Mouse (Mus musculus): ENCODE data around the gene Ngly1. TPM values are rescaled to one million over a fixed set of nuclear protein-coding genes. Genes with fewer than 3 reads are reported as not detected.

Gene Ngly1
- polyA plus RNA-seq, 1 experiment from 2014 or later: 25.0 TPM

DNA sequence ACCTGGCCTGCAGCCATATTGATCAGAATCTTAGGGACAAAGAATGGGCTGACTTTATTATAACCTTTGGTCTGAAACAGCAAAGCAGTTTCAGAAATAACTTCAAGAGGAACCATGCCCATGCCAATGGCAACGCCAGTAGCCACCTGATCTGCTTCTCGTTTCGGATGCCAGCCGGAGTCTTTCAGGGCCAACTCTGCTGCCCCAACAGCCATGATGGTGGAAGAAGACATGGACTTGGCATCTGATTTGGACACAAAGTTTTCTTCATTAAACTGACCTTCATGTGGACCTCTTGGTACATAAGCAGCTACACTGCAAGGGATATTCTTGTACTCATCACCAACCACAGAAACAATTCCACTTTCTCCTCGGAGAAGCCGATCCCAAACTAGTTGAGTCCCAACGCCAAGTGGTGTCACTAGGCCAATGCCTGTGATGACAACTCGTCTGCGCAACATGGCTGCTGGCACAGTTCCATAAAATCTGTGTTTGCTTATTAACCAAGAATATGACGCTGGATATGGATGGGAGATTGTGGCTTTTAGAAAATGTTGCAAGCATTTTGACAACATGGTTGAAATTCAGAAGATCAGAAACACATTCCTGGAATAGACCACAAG, 6.8 kb upstream of the Ngly1 start:
- ATAC-seq (ENCODE audit: insufficient number of reproducible peaks, low FRiP score): no peak
- Histone ChIP-seq H3K9ac (no peak overlapping the region), H3K27me3 (replicated peaks) (no peaks in the 10 kb centered on the region), H3K4me3 (peak overlapping the region; percentile 61), H3K4me1 (replicated peaks) (no peaks in the 10 kb centered on the region; the same call in 1 of the 2 replicates), H3K9me3 (replicated peaks) (peaks cover 6% of the 10 kb centered on the region; the same call in 1 of the 2 replicates), H3K27ac (ENCODE audit: poor library complexity, severe bottlenecking) (no peak overlapping the region), H3K4me2 (peak overlapping the region; percentile 64), H3K36me3 (peaks cover 10% of the 10 kb centered on the region)
- 93% methylated on average over 10 of the region's 10 CpGs for WGBS

DNA sequence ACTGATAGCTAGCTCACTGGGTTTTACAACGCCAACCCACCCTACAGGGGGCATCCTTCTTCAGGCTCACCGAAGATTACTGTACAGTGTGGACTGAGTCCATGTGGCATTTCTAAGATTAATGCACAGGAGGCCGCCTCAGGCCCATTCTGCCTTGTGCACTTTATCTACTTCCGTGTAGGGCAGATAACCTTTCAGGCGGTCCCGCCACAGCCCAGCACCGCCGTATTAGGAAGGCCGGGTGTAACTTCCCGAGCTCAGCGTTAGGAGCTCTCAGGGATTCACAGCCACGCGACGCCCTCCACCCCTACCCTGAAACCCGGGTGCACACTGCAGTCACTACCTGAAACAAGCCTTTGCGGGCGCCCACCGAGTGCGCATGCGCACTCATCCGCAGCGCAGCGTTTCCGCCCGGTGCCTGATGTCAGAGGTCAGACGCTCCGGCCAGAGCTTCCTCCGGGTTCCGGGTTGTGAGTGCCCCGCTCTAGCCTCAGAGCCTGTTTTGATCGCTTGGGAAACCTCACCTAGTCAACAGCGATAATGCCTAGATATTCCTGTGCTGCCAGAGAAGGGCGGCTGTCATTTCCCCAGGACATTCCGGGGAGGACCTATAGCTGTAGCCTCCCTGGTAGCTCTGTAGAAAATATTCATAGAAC, 6.0 kb upstream of the Ngly1 start:
- Histone ChIP-seq H3K4me1 (replicated peaks) (no peaks in the 10 kb centered on the region; the same call in 1 of the 2 replicates), H3K27me3 (replicated peaks) (no peaks in the 10 kb centered on the region), H3K9me3 (replicated peaks) (no peaks in the 10 kb centered on the region), H3K4me2 (peak overlapping the region; percentile 64), H3K36me3 (peaks cover 10% of the 10 kb centered on the region), H3K4me3 (peak overlapping the region; percentile 61), H3K9ac (peak overlapping the region; percentile 78), H3K27ac (ENCODE audit: poor library complexity, severe bottlenecking) (peak overlapping the region; percentile 90)
- WGBS: 1% methylated on average over 34 of the region's 34 CpGs
- ATAC-seq (ENCODE audit: insufficient number of reproducible peaks, low FRiP score): peak; percentile 93

DNA sequence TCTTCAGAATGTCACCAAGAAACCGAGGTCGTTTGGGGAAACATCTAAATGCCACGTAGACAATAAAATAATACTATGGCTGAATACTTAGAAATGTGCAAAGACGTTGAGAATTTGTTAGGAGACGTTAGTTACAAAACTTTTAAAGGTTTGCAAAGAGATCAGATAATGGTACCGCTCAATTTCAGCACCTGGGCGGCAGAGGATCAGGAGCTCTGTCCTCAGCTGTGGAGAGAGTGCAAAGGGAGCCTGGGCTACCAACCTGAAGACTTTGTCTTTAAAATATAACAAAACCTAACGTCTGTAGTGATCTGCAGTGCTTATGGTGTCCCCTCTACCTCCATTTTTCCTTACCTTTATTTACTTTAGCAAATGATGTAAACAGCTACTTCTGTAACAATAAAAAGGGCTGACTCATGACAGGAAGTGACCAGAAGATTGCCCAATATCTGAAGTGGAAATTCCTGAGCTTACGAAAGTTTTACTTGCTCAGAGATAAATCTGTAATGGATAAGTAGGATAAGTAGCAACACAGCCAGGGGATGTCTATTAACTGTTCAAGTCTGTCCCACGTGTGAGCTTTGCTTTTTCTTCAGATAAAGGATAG, 5.4 kb upstream of the Ngly1 start:
- no peaks in the 10 kb centered on the region; the same call in 1 of the 2 replicates for H3K4me1 ChIP-seq (replicated peaks)
- no peaks in the 10 kb centered on the region for H3K9me3 ChIP-seq (replicated peaks)
- peak overlapping the region; percentile 61 for H3K4me3 ChIP-seq
- 4% methylated on average over 10 of the region's 10 CpGs for WGBS
- peak overlapping the region; percentile 78 for H3K9ac ChIP-seq
- peak; percentile 25; the same call in 1 of the 2 replicates for ATAC-seq (ENCODE audit: insufficient number of reproducible peaks, low FRiP score)
- peak overlapping the region; percentile 90 for H3K27ac ChIP-seq (ENCODE audit: poor library complexity, severe bottlenecking)
- H3K36me3 ChIP-seq: peaks cover 10% of the 10 kb centered on the region
- no peaks in the 10 kb centered on the region for H3K27me3 ChIP-seq (replicated peaks)
- peak overlapping the region; percentile 64 for H3K4me2 ChIP-seq

DNA sequence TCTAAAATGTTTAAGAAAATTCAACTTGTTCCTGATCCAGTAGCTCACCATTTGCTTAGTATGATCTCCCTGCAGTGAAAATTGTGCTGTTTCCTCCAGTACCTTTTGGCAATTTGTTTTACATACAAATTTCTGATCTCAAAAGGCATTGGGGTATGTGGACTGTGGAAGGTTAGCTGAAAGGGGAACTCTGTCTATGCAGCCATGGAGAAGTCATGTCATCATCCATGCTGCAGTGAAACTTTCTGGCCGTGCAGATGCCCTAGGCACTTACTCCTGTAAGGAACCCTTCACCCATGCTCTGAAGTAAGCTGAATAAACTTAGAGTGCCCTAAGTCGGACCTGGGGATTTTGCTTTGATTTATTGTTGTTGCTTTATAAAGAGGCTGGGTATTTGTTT, 4.7 kb upstream of the Ngly1 start:
- H3K4me2 ChIP-seq: peak overlapping the region; percentile 12; the same call in 1 of the 2 replicates

DNA sequence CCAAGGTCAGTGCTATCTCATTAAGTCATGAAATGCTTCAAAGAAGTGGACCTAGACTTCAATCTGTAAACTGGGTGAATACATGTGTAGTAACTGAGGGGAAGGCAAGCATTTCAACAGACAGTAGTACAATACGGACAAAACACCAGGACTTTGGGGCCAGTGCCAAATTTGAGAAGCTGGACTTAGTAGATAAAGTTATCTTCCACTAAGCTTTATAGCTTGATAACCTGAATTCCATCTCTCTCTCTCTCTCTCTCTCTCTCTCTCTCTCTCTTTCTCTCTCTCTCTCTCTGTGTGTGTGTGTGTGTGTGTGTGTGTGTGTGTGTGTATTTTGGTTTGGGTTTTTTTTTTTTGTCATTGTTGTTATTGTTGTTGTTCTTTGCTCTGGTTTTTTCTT, 4.0 kb upstream of the Ngly1 start:
- ATAC-seq (ENCODE audit: insufficient number of reproducible peaks, low FRiP score): no peak
- no peak overlapping the region for H3K4me3 ChIP-seq
- peaks cover 6% of the 10 kb centered on the region for H3K36me3 ChIP-seq
- no peaks in the 10 kb centered on the region for H3K9me3 ChIP-seq (replicated peaks)
- H3K4me2 ChIP-seq: no peak overlapping the region
- 32% methylated on average over 1 of the region's 1 CpGs for WGBS
- H3K27me3 ChIP-seq (replicated peaks): no peaks in the 10 kb centered on the region
- peaks cover 4% of the 10 kb centered on the region; the same call in 1 of the 2 replicates for H3K4me1 ChIP-seq (replicated peaks)
- H3K27ac ChIP-seq (ENCODE audit: poor library complexity, severe bottlenecking): no peak overlapping the region
- H3K9ac ChIP-seq: no peak overlapping the region

More for the DNA sequence above, 4.7 kb upstream of the Ngly1 start:
- Histone ChIP-seq H3K9me3 (replicated peaks) (no peaks in the 10 kb centered on the region), H3K27me3 (replicated peaks) (no peaks in the 10 kb centered on the region), H3K27ac (ENCODE audit: poor library complexity, severe bottlenecking) (0 out of 2 replicates have a peak overlapping the region, but pooled peaks have one; percentile 31), H3K36me3 (peaks cover 10% of the 10 kb centered on the region), H3K4me3 (no peak overlapping the region), H3K4me1 (replicated peaks) (no peaks in the 10 kb centered on the region; the same call in 1 of the 2 replicates), H3K9ac (no peak overlapping the region)
- ATAC-seq (ENCODE audit: insufficient number of reproducible peaks, low FRiP score): no peak
- 62% methylated on average over 2 of the region's 2 CpGs for WGBS

DNA sequence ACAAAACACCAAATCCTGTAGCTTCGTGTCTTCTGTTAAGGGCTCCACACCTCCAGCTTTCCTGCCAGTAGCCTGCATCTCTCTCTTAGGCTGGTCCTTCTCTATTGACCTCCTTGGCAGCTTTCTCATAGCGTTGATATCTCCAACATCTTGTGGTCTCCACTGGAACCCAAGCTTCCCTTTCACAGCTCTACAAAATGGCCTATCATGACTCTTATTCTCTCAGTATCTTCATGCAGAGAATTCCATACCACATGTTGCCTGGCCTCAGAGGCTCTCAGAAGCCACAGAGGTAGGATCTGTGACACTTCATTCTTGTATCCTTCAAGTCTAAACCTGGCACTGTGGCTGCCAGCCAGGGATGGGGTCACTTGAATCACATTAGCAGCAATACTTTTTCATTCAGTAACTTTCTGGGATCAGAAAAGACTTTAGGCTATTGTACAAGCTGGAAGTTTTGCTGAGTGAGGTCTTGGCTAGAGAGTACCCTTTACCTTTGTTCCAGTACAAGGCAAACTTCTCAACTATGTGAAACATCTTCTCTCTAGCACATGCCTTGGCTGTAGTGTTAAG, 2.7 kb upstream of the Ngly1 start:
- whole genome bisulfite sequencing: 77% methylated on average over 2 of the region's 2 CpGs
- Histone ChIP-seq H3K9me3 (replicated peaks) (no peaks in the 10 kb centered on the region), H3K9ac (no peak overlapping the region), H3K4me3 (no peak overlapping the region), H3K36me3 (no peaks in the 10 kb centered on the region), H3K4me1 (replicated peaks) (peaks cover 5% of the 10 kb centered on the region; the same call in 1 of the 2 replicates), H3K4me2 (no peak overlapping the region), H3K27me3 (replicated peaks) (no peaks in the 10 kb centered on the region), H3K27ac (ENCODE audit: poor library complexity, severe bottlenecking) (no peak overlapping the region)
- no peak for ATAC-seq (ENCODE audit: insufficient number of reproducible peaks, low FRiP score)

DNA sequence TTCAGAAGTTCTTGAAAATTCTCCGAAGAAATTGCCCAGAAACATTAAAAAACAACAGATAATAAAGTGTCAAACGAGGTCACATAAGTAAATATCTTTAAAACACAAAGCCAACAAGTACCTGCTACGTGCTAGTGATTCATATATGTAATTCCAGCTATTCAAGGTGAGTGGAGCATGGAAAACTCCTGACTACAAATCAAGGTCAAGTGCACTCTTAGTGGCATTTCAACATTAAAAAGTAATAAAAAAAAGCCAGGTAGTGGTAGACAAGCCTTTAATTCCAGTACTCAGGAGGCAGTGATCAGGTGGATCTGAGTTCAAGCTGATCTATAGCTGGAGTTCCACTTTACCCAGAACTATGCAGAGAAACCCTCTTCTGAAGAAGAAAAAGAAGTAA, 945 bp upstream of the Ngly1 start:
- Histone ChIP-seq H3K9me3 (replicated peaks) (no peaks in the 10 kb centered on the region), H3K9ac (no peak overlapping the region), H3K27ac (ENCODE audit: poor library complexity, severe bottlenecking) (no peak overlapping the region), H3K4me1 (replicated peaks) (peaks cover 5% of the 10 kb centered on the region; the same call in 1 of the 2 replicates), H3K4me2 (no peak overlapping the region), H3K4me3 (no peak overlapping the region), H3K36me3 (no peaks in the 10 kb centered on the region), H3K27me3 (replicated peaks) (no peaks in the 10 kb centered on the region)
- 72% methylated on average over 3 of the region's 3 CpGs for WGBS
- ATAC-seq (ENCODE audit: insufficient number of reproducible peaks, low FRiP score): no peak

DNA sequence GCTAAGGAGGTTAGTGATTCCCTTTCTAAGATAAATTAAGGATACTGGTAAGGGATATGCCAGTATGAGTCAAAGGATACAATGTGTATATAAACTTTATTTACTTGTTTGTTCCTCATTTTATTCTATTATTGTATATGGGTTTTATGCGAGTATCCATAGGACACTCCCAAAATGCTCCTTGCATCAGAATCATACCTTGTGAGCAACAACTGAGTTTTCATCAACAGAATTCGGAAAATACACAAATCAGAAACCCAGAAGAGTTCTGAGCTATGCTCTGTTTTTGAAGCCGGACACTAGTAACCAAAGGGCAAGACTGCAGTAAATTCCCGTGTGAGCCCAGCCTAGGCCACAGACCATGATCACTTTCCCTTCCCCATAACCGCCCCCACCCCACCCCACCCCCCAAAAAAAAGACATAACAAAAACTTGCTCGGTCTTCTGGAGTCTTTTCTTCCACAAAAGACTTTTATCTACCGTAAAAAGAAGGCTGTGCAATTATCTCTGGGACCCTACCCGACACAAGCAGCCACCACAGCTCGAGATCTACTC, 400 bp upstream of the Ngly1 start:
- 18% methylated on average over 9 of the region's 9 CpGs for WGBS
- H3K4me1 ChIP-seq (replicated peaks): peaks cover 5% of the 10 kb centered on the region; the same call in 1 of the 2 replicates
- H3K9ac ChIP-seq: peak overlapping the region; percentile 85
- peak overlapping the region; percentile 89 for H3K4me2 ChIP-seq
- no peak for ATAC-seq (ENCODE audit: insufficient number of reproducible peaks, low FRiP score)
- no peaks in the 10 kb centered on the region for H3K9me3 ChIP-seq (replicated peaks)
- no peaks in the 10 kb centered on the region for H3K27me3 ChIP-seq (replicated peaks)
- no peak overlapping the region; the same call in 1 of the 2 replicates for H3K27ac ChIP-seq (ENCODE audit: poor library complexity, severe bottlenecking)
- H3K4me3 ChIP-seq: peak overlapping the region; percentile 72
- no peaks in the 10 kb centered on the region for H3K36me3 ChIP-seq

DNA sequence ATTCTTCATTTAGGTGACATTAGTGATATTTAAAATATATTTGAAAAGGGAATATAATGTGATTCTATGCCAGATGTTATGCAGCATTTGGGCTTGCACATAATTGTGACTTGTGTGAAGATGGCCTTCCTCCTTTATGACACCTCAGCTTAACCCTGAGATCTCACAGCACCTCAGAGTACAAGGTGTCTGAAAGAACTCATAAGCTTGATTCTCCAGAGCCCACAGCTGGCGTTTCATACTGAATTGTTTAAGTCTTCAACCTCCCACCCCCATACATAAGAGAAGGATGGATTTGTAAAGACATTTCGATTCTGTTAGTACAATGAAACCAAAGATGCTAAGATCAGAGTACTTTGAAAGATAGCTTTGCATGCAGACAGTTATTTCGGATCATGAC, 1.0 kb downstream of the Ngly1 start:
- no peak overlapping the region for H3K27ac ChIP-seq (ENCODE audit: poor library complexity, severe bottlenecking)

DNA sequence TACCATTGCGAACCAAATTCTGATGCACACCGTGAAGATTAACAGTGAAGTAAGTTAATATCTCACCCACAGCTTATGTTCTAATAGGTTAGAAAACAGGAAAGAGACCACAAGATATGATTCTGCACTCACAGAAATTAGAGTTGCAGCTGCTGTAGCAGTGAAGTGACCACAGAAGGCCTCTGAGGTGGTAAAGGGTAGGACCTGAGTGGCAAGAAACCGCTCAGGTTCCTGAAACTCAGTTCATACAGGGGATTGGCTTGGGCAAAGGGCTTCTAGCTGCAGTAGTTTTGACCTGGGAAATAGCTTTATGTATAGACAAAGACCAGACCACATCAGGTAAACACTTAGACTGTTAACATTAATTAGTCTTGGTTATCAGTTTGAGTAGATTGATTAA, 6.7 kb downstream of the Ngly1 start:
- Histone ChIP-seq H3K27ac (ENCODE audit: poor library complexity, severe bottlenecking) (no peak overlapping the region), H3K27me3 (replicated peaks) (no peaks in the 10 kb centered on the region), H3K36me3 (peaks cover 27% of the 10 kb centered on the region), H3K9me3 (replicated peaks) (no peaks in the 10 kb centered on the region), H3K4me3 (no peak overlapping the region), H3K9ac (no peak overlapping the region), H3K4me2 (no peak overlapping the region), H3K4me1 (replicated peaks) (no peaks in the 10 kb centered on the region)
- ATAC-seq (ENCODE audit: insufficient number of reproducible peaks, low FRiP score): no peak
- WGBS: 91% methylated on average over 3 of the region's 3 CpGs

More for the DNA sequence above, 1.0 kb downstream of the Ngly1 start:
- peaks cover 5% of the 10 kb centered on the region; the same call in 1 of the 2 replicates for H3K4me1 ChIP-seq (replicated peaks)
- H3K27me3 ChIP-seq (replicated peaks): no peaks in the 10 kb centered on the region
- H3K4me3 ChIP-seq: peak overlapping the region; percentile 72
- ATAC-seq (ENCODE audit: insufficient number of reproducible peaks, low FRiP score): no peak
- peak overlapping the region; percentile 85 for H3K9ac ChIP-seq
- peaks cover 7% of the 10 kb centered on the region for H3K36me3 ChIP-seq
- WGBS: 77% methylated on average over 3 of the region's 3 CpGs
- peak overlapping the region; percentile 89 for H3K4me2 ChIP-seq
- no peaks in the 10 kb centered on the region for H3K9me3 ChIP-seq (replicated peaks)

DNA sequence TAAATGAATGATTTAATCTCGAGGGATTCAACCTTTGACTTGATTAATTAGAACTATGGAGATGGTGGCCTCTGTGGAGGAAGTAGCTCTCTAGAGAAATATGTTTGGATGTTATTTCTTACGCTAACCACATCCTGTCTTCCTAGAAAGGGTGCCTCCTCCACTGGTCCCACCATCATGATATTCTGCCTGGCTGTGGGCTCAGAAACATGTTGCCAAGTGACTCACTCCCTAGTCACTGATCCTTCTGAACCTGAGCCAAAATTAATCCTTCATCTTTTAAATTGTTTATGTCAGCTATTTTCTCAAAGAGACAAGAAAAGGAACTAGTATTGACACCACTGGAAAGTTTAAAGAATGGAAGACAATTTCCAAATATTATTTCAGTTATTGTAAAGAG, 7.1 kb downstream of the Ngly1 start:
- no peaks in the 10 kb centered on the region for H3K9me3 ChIP-seq (replicated peaks)

More for the DNA sequence above, 7.1 kb downstream of the Ngly1 start:
- no peak overlapping the region for H3K27ac ChIP-seq (ENCODE audit: poor library complexity, severe bottlenecking)
- no peaks in the 10 kb centered on the region for H3K27me3 ChIP-seq (replicated peaks)
- H3K9ac ChIP-seq: no peak overlapping the region
- H3K36me3 ChIP-seq: peaks cover 28% of the 10 kb centered on the region
- 60% methylated on average over 2 of the region's 2 CpGs for WGBS
- H3K4me1 ChIP-seq (replicated peaks): no peaks in the 10 kb centered on the region
- no peak overlapping the region for H3K4me2 ChIP-seq
- no peak for ATAC-seq (ENCODE audit: insufficient number of reproducible peaks, low FRiP score)
- no peak overlapping the region for H3K4me3 ChIP-seq
